Comparison of ENCODE assay signal across 10 mouse cellular contexts in the genomic region with DNA sequence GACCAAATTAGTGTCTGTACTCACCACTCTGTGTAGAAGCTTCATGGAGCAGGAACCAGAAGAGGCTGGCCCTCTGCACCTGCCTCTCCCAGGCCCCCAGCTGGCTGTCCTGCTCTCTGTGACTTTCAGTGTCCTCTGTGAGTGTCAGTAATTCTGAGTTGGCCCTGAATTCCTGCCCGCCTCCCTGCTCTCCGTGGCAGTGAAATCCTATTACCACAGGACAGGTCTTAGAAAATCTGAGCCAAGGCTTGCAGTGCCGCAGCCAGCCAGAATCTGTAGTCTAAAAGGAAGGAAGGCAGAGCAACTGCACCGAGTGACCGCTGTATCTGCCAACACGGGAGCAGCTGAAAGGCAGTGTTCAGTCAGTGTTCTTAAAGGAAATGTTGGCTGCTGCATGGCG. TPM values are rescaled to one million over a fixed set of nuclear protein-coding genes. Genes with fewer than 3 reads are reported as not detected.
A peak's percentile ranks its signal among the peaks of the same experiment; 100 is the strongest.
DNase-seq lines count a peak whose midpoint lies in the region; ATAC-seq and TF ChIP-seq lines count a peak whose summit lies in the region.
"Had no signal": no experiment of that assay in that cellular context is flagged by ENCODE, and none has a peak within 500 bp of the region (broad histone marks: within the 10 kb centered on the region; RNA-seq: fewer than 3 reads in every experiment).

No protein-coding gene starts in this region.

- peaks cover 18% of the 10 kb centered on the region for H3K36me3 ChIP-seq in hindbrain, embryonic 16.5 days (ENCODE audit: control insufficient read depth, insufficient read depth, low read length)
- peaks cover 90% of the 10 kb centered on the region for H3K36me3 ChIP-seq in forebrain, embryonic 13.5 days (ENCODE audit: poor library complexity, severe bottlenecking)

- H3K4me2 ChIP-seq in hindbrain, embryonic 16.5 days (ENCODE audit: low read length), result no peak overlapping the region
- H3K4me2 ChIP-seq in forebrain, embryonic 13.5 days, result no peak overlapping the region
- H3K4me2 ChIP-seq: kidney, embryonic 15.5 days; liver, embryonic 12.5 days had no signal

- no peaks in the 10 kb centered on the region for H3K9me3 ChIP-seq in hindbrain, embryonic 16.5 days (ENCODE audit: control insufficient read depth, low read length)
- no peaks in the 10 kb centered on the region for H3K9me3 ChIP-seq in forebrain, embryonic 13.5 days (replicated peaks)
- H3K9me3 ChIP-seq: kidney, embryonic 15.5 days; liver, embryonic 12.5 days had no signal

- H3K9ac ChIP-seq in hindbrain, embryonic 16.5 days (ENCODE audit: low read depth, low read length), result no peak overlapping the region
- H3K9ac ChIP-seq in forebrain, embryonic 13.5 days, result no peak overlapping the region
- H3K9ac ChIP-seq: kidney, embryonic 15.5 days; liver, embryonic 12.5 days had no signal

- peak; percentile 71 for ATAC-seq in hindbrain, embryonic 16.5 days
- ATAC-seq in forebrain, embryonic 13.5 days, result no peak
- ATAC-seq: liver, embryonic 12.5 days had no signal

- no peaks in the 10 kb centered on the region for H3K4me1 ChIP-seq in hindbrain, embryonic 16.5 days (ENCODE audit: control insufficient read depth, insufficient read depth, low read depth, low read length)
- H3K4me1 ChIP-seq in lung, adult 2 months (ENCODE audit: control insufficient read depth, insufficient read depth, low read length), result no peaks in the 10 kb centered on the region
- H3K4me1 ChIP-seq in forebrain, embryonic 13.5 days, result peaks cover 6% of the 10 kb centered on the region
- H3K4me1 ChIP-seq: kidney, embryonic 15.5 days had no signal

- 0 out of 2 replicates have a peak overlapping the region, but pooled peaks have one; percentile 12 for H3K27ac ChIP-seq in hindbrain, embryonic 16.5 days (ENCODE audit: low read depth, low read length)
- H3K27ac ChIP-seq in forebrain, embryonic 13.5 days, result no peak overlapping the region; the same call in 1 of the 2 replicates
- H3K27ac ChIP-seq: kidney, embryonic 15.5 days; left cerebral cortex, adult 2 months; liver, embryonic 12.5 days had no signal

- no peak overlapping the region for H3K4me3 ChIP-seq in hindbrain, embryonic 16.5 days (ENCODE audit: low read length)
- no peak overlapping the region for H3K4me3 ChIP-seq in lung, adult 2 months (replicated peaks; ENCODE audit: extremely low read depth, low read depth, low read length)
- H3K4me3 ChIP-seq in forebrain, embryonic 13.5 days, result no peak overlapping the region
- H3K4me3 ChIP-seq: kidney, embryonic 15.5 days; left cerebral cortex, adult 2 months; liver, embryonic 12.5 days had no signal

- peak; percentile 95 for DNase-seq in heart, adult 11 months
- DNase-seq in heart, adult 8-10 months (ENCODE audit: low spot score), result no peak
- DNase-seq in MN1 (ENCODE audit: low spot score), result peak; percentile 21
- peak; percentile 42 to 50 for DNase-seq in cerebellum, postnatal 14 days
- no peak for DNase-seq in lung, adult 2 months

- no peak for TF ChIP-seq POLR2A in lung, adult 2 months (IDR thresholded peaks at IDR 0.05; ENCODE audit: borderline replicate concordance, extremely low read depth, low read depth, low read length)

- no peak for TF ChIP-seq CTCF in lung, adult 2 months (IDR thresholded peaks at IDR 0.05; ENCODE audit: insufficient read depth, low read length)

- WGBS in hindbrain, embryonic 16.5 days, result 73% methylated on average over 7 of the region's 7 CpGs
- 59% methylated on average over 7 of the region's 7 CpGs for WGBS in lung, adult 2 months
- 76% methylated on average over 7 of the region's 7 CpGs for WGBS in forebrain, embryonic 13.5 days

- H3K27me3 ChIP-seq in hindbrain, embryonic 16.5 days (replicated peaks; ENCODE audit: control insufficient read depth, insufficient read depth, low read length), result no peaks in the 10 kb centered on the region
- no peaks in the 10 kb centered on the region for H3K27me3 ChIP-seq in forebrain, embryonic 13.5 days
- H3K27me3 ChIP-seq: kidney, embryonic 15.5 days; liver, embryonic 12.5 days had no signal

RNA-seq across cellular contexts. Expression of a gene that starts 10.0 kb away (rescaled TPM):
- total RNA-seq in heart, adult 8-10 months (2022), result 10 to 100 TPM; 86.4 to 90.4 (median 88.2) TPM
- polyA plus RNA-seq in hindbrain, embryonic 16.5 days (2015; fragmentation: Nextera tagmentation; extraction: Ambion mirVana), result 28.9 and 30.2 TPM in 2 replicates
- 13.6 and 15.1 TPM in 2 replicates for polyA plus RNA-seq in lung, adult 2 months (2012; rRNA removed)
- polyA plus RNA-seq in forebrain, embryonic 13.5 days (2015; fragmentation: Nextera tagmentation; extraction: Ambion mirVana), result 43.3 and 51.8 TPM in 2 replicates

RNA-seq across cellular contexts. Expression of a gene that starts 20.1 kb away (rescaled TPM):
- 1 to 10 TPM in 1 of 4 experiments, under 1 TPM in 3; 0.16 to 1.2 (median 0.64) TPM for total RNA-seq in heart, adult 8-10 months (2022)
- 0.51 and 0.70 TPM in 2 replicates for polyA plus RNA-seq in hindbrain, embryonic 16.5 days (2015; fragmentation: Nextera tagmentation; extraction: Ambion mirVana)
- 0.64 and 1.2 TPM in 2 replicates for polyA plus RNA-seq in lung, adult 2 months (2012; rRNA removed)
- 0.85 and 0.97 TPM in 2 replicates for polyA plus RNA-seq in forebrain, embryonic 13.5 days (2015; fragmentation: Nextera tagmentation; extraction: Ambion mirVana)

Comparison
In these comparisons a context has a peak if more than half of its experiments do, and no peak if none do; other contexts are left out.
1. DNase-seq: peak in heart, adult 11 months (single experiment), MN1 (single experiment) and cerebellum, postnatal 14 days (2 of 2); none in heart, adult 8-10 months (single experiment) and lung, adult 2 months (single experiment).